Mouse (Mus musculus) lung, postnatal 4 days (tissue): Measurements from ENCODE around the gene Fmnl1.
A peak's percentile ranks its signal among the peaks of the same experiment; 100 is the strongest.

Experiments used
- DNase-seq, 2 experiments: peaks; one replicate each; pipeline ENCODE4 v3.0.0; 2021

The Fmnl1 gene

DNA sequence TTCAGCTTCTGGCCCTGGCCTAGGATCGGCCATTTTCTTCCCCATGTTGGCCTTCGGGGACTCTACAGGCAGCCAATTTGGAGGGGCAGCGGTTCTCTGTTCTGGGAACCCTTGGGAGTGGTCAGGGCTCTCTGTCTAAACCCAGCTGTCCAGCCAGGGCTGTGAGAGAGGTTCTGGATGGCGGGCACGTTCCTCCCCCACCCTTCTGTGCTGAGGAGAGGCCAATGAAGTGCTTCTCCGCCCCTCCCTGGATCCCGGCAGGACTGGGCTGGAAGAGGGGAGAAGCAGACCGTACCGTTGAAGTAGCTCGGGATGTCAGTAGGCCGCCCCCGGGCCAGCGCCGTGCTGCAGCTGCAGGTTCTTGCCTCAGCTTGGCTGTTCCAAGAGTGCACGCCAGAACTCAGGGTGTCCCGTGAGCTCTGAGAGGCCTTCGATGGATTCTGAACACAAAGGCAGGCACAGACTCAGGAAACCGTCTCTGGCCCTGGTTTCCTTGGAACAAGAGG is 53.1 kb downstream of the Fmnl1 start:
- DNase-seq: no peak

DNA sequence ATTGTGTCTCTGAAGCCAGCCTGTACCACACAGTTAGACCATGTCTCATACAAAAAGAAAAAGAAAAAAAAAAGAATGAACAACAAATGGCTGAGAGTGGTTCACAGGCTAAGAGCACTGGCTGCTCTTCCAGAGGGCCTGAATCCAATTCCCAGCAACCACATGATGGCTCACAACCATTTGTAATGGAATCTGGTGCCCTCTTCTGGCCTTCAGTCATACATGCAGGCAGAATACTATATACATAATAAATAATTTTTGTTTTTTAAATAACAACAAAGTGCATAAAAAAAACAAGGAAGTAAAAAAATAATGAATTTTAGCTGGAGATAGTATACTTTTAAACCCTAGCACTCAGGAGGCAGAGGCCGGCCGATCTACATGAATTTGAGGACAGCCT is 58.7 kb downstream of the Fmnl1 start:
- DNase-seq: no peak

DNA sequence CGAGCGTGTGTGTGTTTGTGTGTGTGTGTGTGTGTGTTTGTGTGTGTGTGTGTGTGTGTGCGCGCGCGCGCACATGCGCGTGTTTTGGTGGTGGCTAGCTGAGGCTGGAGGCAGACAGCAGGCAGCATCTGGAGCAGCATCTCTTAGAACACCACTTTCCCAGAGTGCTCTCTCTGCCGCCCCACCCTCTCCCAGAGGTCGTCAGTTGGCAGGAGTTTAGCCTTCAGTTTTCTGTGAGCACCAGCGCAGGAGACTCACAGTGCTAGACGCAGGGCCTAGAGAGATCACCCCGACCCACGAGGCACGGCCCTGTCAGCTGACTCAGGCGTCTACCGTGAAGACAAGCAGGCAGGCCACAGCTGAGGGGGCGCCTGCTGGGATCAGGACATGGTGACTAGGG is 59.7 kb downstream of the Fmnl1 start:
- DNase-seq: no peak

DNA sequence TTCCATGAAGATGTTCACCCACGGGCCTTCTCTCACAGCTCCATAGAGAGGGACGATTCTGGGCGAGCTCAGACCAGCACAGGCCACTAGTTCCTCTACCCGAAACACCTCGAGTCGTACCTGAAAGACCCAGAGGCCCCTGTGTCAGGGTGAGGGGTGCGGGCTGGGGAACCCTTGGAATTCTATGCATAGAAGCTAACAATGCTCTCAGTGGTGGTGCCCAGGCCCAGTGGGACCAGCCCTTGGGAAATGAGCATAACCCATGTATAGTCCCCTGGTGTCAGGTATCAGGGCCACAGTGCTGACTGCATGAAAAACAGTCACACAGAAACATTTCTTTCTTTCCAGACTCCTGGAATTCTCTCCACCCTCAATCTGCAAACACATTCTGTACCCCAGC is 60.5 kb downstream of the Fmnl1 start:
- DNase-seq: no peak

DNA sequence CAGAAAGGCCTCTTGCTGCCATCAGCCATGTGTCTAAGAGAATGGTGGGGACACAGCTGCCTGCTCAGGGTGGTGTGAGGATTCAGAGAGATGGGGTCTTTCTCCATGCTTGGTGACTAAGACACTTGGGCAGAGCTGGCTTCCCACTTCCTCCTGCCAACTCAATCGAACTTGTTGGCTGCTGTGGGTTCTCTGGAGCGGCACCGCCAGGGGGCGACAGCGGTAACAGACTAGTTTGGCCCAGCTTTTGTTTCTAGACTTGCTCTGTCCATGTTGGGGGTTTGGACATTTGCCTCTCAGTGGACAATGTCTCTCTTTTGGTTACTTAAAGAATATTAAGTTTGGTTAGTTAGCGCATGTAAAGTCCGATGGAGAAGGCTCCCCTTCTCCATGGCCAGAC is 62.1 kb downstream of the Fmnl1 start:
- DNase-seq: peak; percentile 85 to 89

DNA sequence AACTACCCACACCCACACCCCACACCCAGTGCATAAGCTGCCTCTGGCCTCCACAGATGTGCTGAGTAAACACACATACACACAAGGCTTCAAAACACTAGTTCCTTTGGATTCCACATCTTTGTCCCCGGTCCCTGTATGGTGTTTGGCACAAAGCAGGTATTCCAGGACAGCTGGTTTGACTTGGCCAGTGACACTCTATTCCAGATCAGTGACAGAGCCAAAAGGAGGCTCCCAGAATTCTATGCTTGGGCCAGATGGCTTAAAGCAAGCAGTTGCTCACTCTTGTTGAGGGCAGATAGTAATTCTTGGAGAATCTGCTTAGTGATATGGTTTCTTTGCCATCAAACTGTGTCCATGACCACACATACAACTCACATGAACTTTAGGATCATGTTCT is 63.5 kb downstream of the Fmnl1 start:
- DNase-seq: no peak

DNA sequence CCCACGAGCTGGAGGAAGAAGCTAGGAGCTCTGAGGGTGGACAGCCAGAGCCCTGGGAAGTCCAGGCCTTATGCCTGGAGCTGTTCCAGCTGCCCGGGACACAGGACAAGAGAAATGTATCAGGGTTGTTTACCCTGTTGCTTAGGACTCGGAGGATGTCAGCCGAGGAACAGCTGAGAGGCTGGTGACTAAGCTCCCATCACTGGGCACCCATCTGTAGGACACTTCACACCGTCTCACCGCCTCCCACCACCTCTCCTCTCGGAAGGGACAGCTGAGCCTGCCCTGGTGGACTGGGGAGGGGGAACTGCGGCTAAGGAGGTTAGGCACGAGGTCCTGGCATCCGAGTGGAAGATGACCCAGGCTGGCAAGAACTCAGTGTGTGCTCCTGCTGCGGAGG is 64.8 kb downstream of the Fmnl1 start:
- DNase-seq: peak; percentile 39 to 75

DNA sequence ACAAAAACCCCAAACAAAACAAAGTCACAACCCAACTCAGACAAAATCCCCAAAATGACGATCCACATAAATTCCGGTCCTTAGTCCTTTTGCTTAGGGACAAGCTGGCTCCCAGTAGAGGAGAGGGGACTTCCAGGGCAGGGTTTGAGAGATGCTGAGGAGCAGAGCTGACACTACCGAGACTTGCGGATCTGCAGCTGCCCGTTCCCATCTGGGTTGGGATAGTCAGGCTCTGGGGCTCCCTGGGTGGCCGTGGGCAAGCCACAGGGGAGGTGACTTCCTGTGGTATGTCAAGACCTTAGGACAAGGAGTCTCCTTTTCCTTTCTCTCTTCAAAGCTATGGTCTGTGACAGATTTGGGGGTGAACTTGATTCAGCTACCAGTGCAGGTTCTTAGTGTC is 65.5 kb downstream of the Fmnl1 start:
- DNase-seq: no peak

DNA sequence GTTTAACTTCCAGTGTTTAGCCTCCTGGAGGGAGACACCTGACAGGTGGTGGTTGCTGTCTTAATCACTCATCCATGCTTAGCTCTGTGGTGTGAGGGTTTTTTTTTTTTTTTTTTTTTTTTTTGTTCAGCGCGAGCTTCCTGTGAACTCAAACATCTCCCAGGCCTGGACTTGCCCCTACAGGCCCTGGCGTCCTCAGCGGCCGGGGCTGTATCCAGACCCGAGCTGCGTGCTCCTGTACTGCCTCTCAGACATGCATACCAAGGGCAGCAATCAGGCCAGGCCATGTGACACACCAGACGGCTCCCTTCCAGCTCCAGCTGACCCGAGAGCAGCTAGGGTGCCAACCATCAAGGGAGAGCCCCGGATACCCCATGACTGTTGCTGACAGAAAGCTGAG is 66.0 kb downstream of the Fmnl1 start:
- DNase-seq: no peak

DNA sequence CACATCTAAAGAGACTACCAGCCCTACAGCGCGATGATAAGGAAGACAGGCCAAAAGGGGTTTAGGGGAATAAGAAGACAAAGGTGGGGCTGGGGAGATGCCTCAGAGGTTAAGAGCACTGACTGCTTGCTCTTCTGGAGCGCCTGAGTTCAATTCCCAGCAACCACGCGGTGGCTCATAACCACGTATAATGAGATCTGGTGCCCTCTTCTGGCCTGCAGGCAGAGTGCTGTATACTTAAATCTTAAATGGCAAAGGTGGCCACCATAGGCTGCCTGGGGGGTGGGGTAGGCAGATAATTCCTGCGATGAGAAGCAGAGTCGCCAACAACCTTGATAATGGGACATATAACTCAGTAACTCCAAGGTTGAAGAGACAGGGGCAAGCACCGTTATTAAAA is 66.8 kb downstream of the Fmnl1 start:
- no peak for DNase-seq

DNA sequence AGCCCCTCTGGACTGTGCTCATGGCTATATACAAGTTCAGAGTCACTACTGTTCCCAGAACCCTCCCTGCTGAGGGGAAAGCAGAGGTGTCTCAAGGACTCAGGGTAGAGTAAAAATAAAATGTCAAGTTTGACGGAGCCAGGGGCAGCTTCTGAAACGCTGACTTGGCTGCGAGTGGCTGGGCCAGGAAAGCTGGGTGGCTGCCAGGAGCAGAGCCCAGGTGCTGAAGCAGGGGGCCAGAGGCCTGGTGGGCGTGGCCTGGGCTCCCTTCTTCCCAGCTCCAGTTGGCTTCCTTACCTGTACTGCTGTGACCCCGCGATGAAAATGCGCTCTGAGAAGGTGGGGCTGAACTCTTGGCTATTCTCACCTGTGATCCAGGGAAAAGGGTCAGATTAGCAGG is 69.8 kb downstream of the Fmnl1 start:
- peak; percentile 36 to 66 for DNase-seq

DNA sequence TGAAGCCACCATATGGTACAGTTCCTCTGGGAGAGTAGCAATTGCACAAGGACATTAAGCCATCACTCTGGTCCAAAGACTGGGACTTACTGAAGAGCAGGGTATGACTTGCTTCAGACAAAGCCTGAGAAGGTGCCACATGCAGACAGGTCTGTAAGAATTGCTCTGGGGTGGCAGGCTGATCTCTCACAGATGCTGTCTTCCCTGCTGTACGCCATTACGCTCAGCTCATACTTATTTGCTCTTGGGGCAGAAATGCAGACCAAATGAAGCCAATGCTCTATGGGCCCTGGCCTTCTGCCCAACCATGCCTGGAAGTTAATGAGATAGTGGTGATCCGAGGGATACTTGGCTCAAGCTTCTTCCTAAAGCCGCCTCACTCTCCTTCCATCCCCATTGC is 73.9 kb downstream of the Fmnl1 start:
- DNase-seq: peak; percentile 32 to 74

DNA sequence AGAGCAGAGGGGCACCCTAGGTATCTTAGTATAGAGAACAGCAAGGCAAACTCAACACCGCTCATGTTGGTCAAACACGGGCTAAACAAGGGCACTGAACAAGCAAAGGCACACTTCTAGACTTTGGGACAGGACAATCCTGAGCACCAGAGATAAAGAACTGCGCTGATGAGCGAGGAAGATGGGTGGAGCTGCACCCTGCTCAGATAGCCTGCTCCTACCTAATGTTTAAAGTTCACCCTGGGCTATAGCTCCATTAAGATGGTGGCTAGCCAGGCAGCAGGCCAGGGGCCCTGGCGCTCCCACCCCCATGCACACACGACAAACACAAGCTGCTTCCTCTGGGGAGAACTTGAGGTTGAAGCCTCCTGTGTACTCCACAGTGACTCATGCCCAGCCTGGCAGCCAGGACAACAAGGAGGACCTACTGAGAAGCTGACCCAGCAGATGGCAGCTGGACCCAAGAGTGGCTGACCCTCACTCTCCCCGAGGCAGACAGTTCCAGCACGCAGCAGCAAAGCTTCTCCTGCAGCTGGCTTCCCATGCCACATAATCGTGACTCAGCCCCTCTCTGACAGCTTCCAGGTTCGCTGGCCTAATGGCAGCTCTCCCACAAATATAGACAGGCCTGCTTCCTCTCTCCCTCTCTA is 75.3 kb downstream of the Fmnl1 start:
- peak; percentile 53 to 80 for DNase-seq

DNA sequence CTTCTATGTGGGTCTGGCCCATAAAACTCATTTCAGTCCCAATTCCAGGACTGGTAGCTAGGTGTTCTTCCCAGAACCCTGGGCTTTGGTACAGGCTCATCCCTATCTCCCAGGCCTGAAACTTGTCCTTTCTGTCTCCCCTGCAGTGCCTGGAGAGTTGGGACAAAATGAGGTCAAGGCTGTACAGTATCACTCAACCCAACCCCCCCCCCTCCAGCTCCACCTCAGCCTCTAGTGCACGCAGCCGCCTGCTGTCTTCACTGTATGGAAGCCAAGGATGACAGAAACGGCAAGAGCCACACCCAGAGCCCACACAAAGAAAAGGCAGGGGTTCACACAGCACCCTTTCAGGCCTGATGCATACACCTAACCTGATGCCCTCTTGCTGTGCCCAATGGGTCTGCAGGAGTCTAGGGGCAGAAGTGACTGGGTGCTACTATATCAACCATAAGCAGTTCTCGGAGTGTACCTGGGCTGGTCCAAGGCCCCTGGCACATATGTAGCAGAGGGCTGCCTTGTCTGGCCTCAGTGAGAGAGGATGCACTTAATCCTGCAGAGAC is 75.9 kb downstream of the Fmnl1 start:
- DNase-seq: no peak

DNA sequence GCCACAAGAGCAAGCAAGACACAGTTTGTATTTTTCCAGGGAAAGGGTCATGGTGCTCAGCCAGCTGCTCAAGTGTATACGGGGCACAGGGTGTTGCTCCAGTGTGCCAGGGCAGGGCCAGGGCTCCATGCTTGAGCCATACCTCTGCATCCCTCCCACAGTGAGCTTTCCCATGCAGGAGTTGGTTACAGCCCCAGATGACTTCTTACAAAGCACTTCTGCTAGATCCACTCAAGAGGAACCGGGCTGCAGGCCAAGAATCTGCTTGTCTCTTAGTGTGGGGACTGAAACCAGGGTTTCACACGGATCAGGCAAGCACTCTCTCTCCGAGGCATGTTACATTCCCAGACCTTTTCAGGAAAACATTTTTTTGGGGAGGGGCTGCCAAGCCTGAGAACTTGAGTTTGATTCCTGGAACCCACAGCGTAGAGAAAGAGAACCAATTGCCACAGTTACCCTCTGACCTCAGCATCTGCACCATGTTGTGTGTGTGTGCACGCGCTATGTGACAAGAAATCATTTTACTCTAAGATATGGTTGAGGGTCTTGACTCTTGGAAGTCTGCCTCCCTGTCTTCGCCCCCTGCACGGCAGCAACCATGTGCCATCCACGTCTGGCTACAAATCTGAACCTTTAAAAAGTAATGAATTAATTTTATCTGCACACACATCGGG is 76.7 kb downstream of the Fmnl1 start:
- peak; percentile 88 to 92 for DNase-seq
